Mouse (Mus musculus) leukemia stem cell, adult 10-12 weeks (primary cell): ENCODE data around the gene Tlr9. TPM values are rescaled to one million over a fixed set of nuclear protein-coding genes. Genes with fewer than 3 reads are reported as not detected.

Experiments
- polyA plus RNA-seq: library from polyadenylated mRNA; stranded (reverse); fragments of >175 nt; gene quantifications from 2 replicates; pipeline ENCODE4 v1.2.3, GENCODE M21; 2012; ENCODE audit warnings: low replicate concordance

Gene Tlr9
- polyA plus RNA-seq, result 6.2 and 11.7 TPM in 2 replicates

GRCm38 (mm10) chr9:106222261-106222851 lies at the start of gene Tlr9:
Gene Tlr9, plus strand, starts transcription at chr9:106222598.

DNA sequence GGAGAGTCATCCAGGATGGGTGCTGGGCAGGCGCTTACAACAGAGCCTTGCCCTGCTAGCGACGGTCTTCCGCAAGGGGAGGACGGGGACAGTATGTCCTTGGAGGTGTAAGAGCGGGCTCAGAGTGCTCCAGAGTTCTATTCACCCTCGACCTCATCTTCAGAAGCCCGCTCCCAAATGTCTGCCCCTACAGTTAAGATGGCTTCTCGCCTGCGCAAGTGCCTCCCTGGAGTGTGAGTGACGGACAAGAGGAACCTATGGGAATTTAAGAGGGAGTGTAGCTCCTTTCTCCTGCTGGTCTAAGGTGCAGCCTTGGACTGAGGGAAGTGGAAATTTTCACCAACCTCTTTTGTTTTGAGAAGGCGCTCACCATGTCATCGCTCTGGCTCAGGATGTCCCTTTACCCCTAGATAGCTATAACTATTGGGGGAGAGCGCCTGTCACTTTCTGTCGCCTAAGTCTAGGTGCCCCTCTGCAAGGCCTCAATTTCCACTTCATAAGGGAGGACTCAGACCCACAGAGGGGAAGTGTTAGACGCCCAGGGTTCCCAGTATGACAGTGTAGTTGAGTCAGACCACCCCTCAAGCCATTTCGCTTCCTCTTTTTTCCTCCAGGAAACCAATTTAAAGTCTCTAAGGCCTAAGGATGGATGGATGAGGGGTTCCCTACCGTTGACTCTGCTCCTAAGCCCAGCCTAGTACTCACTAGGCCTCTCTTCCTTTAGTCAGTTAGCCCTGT lies 22.7 kb upstream of the Tlr9 start, which contains the start of gene Ppm1m:
Gene Ppm1m (minus strand): TSS at position 212 of the 738 bp plus-strand sequence.

DNA sequence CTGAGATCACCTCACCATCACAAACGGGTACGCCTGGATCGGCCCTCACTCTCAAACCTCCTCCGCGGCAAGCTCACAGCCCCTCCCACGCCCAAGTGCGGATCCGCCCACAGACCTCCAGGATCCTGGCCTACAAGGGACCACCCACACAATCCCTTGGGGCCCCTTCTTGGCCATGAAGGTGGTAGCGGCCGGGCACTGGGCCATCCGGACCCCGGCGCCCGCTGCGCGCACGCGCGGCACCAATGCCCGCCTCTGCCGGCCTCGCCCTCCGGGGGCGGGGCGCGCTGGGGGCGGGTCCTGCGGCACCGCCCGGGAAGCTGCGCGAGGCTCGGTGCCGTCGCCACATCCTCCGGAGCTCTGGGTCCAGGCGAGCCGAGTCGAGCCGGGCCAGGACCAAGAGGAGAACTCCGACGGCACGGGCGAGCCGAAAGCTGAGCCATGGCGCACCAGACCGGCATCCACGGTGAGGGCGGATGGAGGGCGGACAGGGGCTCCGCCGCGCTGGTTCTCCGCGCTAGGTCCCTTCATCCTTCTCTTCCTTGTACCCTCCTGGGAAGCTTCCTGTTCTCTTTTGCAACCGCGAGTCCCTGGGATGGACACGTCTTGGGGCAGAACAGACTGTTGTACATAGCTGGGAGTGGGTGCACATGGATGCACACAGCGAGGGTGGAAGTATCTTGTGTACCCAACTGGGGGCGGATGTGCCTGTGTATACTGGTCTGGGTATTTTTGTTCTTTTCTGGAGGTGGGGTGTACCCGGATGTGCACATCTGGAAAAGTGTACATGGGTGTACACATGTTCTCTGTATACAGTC lies 19.4 kb upstream of the Tlr9 start, which contains the start of gene Twf2:
Gene Twf2 (plus strand): TSS at position 290 of the 818 bp plus-strand sequence.

Other genes with a start within 250 kb of the Tlr9 start
- gene Col6a4, start 125.8 kb upstream of the Tlr9 start, polyA plus RNA-seq, result 1.1 and 1.9 TPM in 2 replicates
- gene Glyctk, start 64.5 kb upstream of the Tlr9 start, polyA plus RNA-seq, result 2.8 and 4.3 TPM in 2 replicates
- gene Wdr82, start 51.7 kb upstream of the Tlr9 start, polyA plus RNA-seq, result 13.3 and 14.7 TPM in 2 replicates
- gene Ppm1m, start 22.9 kb upstream of the Tlr9 start, polyA plus RNA-seq, result 28.1 and 40.4 TPM in 2 replicates
- gene Twf2, start 19.5 kb upstream of the Tlr9 start, polyA plus RNA-seq, result 28.1 and 30.5 TPM in 2 replicates
- gene Alas1, start 26.1 kb downstream of the Tlr9 start, polyA plus RNA-seq, result 7.5 and 12.5 TPM in 2 replicates
- gene Poc1a, start 58.5 kb downstream of the Tlr9 start, polyA plus RNA-seq, result 2.0 and 6.9 TPM in 2 replicates
- 13.9 and 19.2 TPM in 2 replicates for gene Dusp7, start 146.0 kb downstream of the Tlr9 start, polyA plus RNA-seq
- gene Rpl29, start 206.9 kb downstream of the Tlr9 start, polyA plus RNA-seq, result 53.8 and 70.0 TPM in 2 replicates
- gene Acy1, start 215.7 kb downstream of the Tlr9 start, polyA plus RNA-seq, result 7.9 and 24.2 TPM in 2 replicates
- 0.25 and 3.2 TPM in 2 replicates for gene Abhd14b, start 224.9 kb downstream of the Tlr9 start, polyA plus RNA-seq
- gene Abhd14a, start 225.1 kb downstream of the Tlr9 start, polyA plus RNA-seq, result 6.5 and 44.6 TPM in 2 replicates
- 17.0 and 27.3 TPM in 2 replicates for gene Pcbp4, start 230.7 kb downstream of the Tlr9 start, polyA plus RNA-seq
- gene Gpr62, start 243.3 kb downstream of the Tlr9 start, polyA plus RNA-seq, result 0.08 TPM in 1 of 2 replicates, not detected in the other